Mouse (Mus musculus) midbrain, embryonic 10.5 days (tissue): ENCODE data around the gene Cenpm. TPM values are rescaled to one million over a fixed set of nuclear protein-coding genes. Genes with fewer than 3 reads are reported as not detected.

Experiments
- DNase-seq: peaks from one replicate; pipeline ENCODE4 v3.0.0-alpha.2; 2017; ENCODE audit warnings: low spot score
- H3K27ac ChIP-seq: fragments of 300-500 bp; sonication (generic); replicated peaks from 2 replicates; pipeline ENCODE4 v1.5.1; 2016; ENCODE audit warnings: mild to moderate bottlenecking
- H3K27me3 ChIP-seq: fragments of 300-500 bp; sonication (generic); 2 replicates; pipeline ENCODE4 v1.6.1; 2016; ENCODE audit warnings: low read depth, mild to moderate bottlenecking; ENCODE audit not compliant: poor library complexity, severe bottlenecking
- H3K36me3 ChIP-seq: fragments of 300-500 bp; sonication (generic); 2 replicates; pipeline ENCODE4 v1.6.1; 2016; ENCODE audit warnings: mild to moderate bottlenecking, moderate library complexity
- H3K4me1 ChIP-seq: fragments of 300-500 bp; sonication (generic); 2 replicates; pipeline ENCODE4 v1.6.1; 2016
- H3K4me3 ChIP-seq: fragments of 300-500 bp; sonication (generic); 2 replicates; pipeline ENCODE4 v1.5.1; 2016; ENCODE audit warnings: mild to moderate bottlenecking, moderate library complexity
- H3K9me3 ChIP-seq: fragments of 300-500 bp; sonication (generic); replicated peaks from 2 replicates; pipeline ENCODE4 v1.6.1; 2016; ENCODE audit warnings: mild to moderate bottlenecking
- WGBS: fragments of 180-500 bp; shearing (Covaris S2); methylation state at CpG from one replicate; pipeline ENCODE4 v1.1.7; 2016; 5-methylcytosine and 5-hydroxymethylcytosine counted together
- polyA plus RNA-seq: library from polyadenylated mRNA; unstranded; fragments of >200 nt; fragmentation: Nextera tagmentation; extraction: Ambion mirVana; gene quantifications from 2 replicates; pipeline ENCODE4 v1.2.1, GENCODE M21; 2016

Gene Cenpm
- polyA plus RNA-seq: 94.9 and 102 TPM in 2 replicates

GRCm38 (mm10) chr15:82244115-82244804 lies at the start of gene Cenpm:
TSS of gene Cenpm (minus strand) at chr15:82244748.
- H3K4me1 ChIP-seq: peaks cover 14% of the 10 kb centered on the region
- H3K4me3 ChIP-seq: peak within 1 kb of the TSS; percentile 69
- H3K27me3 ChIP-seq: no peaks in the 10 kb centered on the region; the same call in 1 of the 2 replicates
- H3K36me3 ChIP-seq: peaks cover 10% of the 10 kb centered on the region
- peak; percentile 94 for DNase-seq
- H3K9me3 ChIP-seq: no peaks in the 10 kb centered on the region
- under 1% methylated on average over 65 of the region's 65 CpGs for WGBS
- peak within 1 kb of the TSS; percentile 93 for H3K27ac ChIP-seq

- peaks cover 34% of the 10 kb centered on the region for H3K36me3 ChIP-seq
- 0 out of 2 replicates have a peak overlapping the region, but pooled peaks have one; percentile 46 for H3K27ac ChIP-seq
- DNase-seq: peak; percentile 36
- WGBS: 55% methylated on average over 8 of the region's 8 CpGs
- no peak overlapping the region for H3K4me3 ChIP-seq
- 0 out of 2 replicates have a peak, but pooled peaks cover 5% of the 10 kb centered on the region for H3K9me3 ChIP-seq
- H3K4me1 ChIP-seq: peaks cover 34% of the 10 kb centered on the region
- H3K27me3 ChIP-seq: peaks cover 7% of the 10 kb centered on the region
These were observed 49.5 kb upstream of the Cenpm start for GRCm38 (mm10) chr15:82294059-82294458.

DNA sequence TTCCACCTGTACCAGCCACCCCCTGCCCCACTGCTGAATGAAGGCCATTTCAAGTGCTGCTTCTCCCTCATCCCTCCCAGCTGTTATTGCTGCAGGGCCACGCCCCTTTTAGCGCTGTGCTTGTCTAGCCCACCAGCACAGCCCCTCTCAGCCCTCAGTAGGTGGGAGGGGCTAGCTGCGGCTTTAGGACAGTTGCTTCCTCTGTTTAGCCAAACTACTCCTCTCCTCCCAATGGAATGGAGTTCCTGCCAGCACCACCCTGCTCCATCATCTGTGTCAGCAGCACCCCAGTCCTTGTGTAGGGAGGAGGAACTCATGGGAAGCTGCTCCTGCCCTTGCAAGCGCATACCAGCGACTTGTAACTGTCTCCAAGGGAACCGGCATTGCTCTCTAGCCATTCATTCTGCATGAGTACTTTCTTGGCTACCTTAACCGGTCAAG lies 48.7 kb upstream of the Cenpm start:
- H3K4me3 ChIP-seq: peak overlapping the region; percentile 31
- peaks cover 42% of the 10 kb centered on the region for H3K36me3 ChIP-seq
- no peaks in the 10 kb centered on the region for H3K27me3 ChIP-seq
- 8% methylated on average over 7 of the region's 7 CpGs for WGBS
- H3K9me3 ChIP-seq: no peaks in the 10 kb centered on the region
- peak overlapping the region; percentile 57 for H3K27ac ChIP-seq
- peak; percentile 73 for DNase-seq
- H3K4me1 ChIP-seq: peaks cover 30% of the 10 kb centered on the region

DNA sequence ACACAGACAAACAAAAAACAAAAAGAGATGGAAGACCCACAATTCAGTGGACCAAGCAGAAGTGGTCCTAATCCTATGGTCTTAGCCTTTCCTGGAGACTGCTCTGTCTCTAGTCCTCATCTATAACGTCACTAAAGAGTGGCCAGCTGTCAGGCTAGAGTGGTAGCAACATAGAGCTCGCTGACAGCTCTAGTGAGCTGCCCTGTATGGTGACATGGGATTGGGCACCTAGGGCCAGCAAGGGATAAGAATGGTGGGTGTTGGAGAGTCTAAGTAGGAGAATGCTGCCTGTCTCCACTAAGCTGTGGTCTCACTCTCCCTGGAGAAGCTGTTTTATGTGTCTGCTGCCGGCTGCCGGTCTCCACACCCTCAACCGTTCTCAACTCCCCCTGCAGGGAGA lies 48.3 kb upstream of the Cenpm start:
- WGBS: 34% methylated on average over 5 of the region's 5 CpGs
- H3K27me3 ChIP-seq: no peaks in the 10 kb centered on the region
- H3K4me1 ChIP-seq: peaks cover 30% of the 10 kb centered on the region
- peak overlapping the region; percentile 57 for H3K27ac ChIP-seq
- no peaks in the 10 kb centered on the region for H3K9me3 ChIP-seq
- H3K4me3 ChIP-seq: peak overlapping the region; percentile 31
- peaks cover 46% of the 10 kb centered on the region for H3K36me3 ChIP-seq
- DNase-seq: no peak

- 91% methylated on average over 7 of the region's 7 CpGs for WGBS
- no peak overlapping the region for H3K27ac ChIP-seq
- no peak overlapping the region for H3K4me3 ChIP-seq
- H3K27me3 ChIP-seq: no peaks in the 10 kb centered on the region
- peaks cover 30% of the 10 kb centered on the region for H3K4me1 ChIP-seq
- H3K9me3 ChIP-seq: no peaks in the 10 kb centered on the region
- DNase-seq: no peak
- H3K36me3 ChIP-seq: peaks cover 72% of the 10 kb centered on the region
These were observed 45.7 kb upstream of the Cenpm start for GRCm38 (mm10) chr15:82290252-82290651.

GRCm38 (mm10) chr15:82286157-82286556 lies 41.6 kb upstream of the Cenpm start:
- Histone ChIP-seq H3K4me3 (no peak overlapping the region), H3K36me3 (peaks cover 99% of the 10 kb centered on the region), H3K9me3 (no peaks in the 10 kb centered on the region), H3K27me3 (no peaks in the 10 kb centered on the region), H3K4me1 (no peaks in the 10 kb centered on the region), H3K27ac (no peak overlapping the region)
- DNase-seq: no peak
- WGBS: 73% methylated on average over 12 of the region's 12 CpGs

DNA sequence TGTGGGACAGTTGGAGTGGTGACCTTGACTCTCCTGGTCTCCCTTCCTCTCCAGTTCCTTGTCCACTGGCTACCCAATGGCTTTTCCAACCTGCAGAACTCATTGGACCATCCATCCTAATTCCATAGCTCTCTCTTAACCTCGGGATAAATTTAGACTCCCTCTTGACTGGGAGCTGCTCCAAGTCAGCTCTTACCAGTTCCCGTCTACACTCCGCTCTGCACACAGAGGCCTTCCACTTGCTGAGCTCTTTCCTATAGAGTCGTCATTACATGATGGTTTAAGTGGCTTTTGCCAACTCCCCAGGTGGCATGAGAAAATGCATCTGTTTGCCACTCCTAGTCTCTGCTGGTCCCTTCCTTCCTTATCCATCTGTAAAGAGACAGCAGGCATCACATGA lies 36.1 kb upstream of the Cenpm start:
- H3K27me3 ChIP-seq: no peaks in the 10 kb centered on the region
- H3K9me3 ChIP-seq: no peaks in the 10 kb centered on the region
- no peak overlapping the region for H3K4me3 ChIP-seq
- no peak for DNase-seq
- H3K36me3 ChIP-seq: peaks cover 91% of the 10 kb centered on the region
- peaks cover 26% of the 10 kb centered on the region for H3K4me1 ChIP-seq
- H3K27ac ChIP-seq: no peak overlapping the region
- WGBS: 89% methylated on average over 4 of the region's 4 CpGs

- H3K27ac ChIP-seq: peak overlapping the region; percentile 98
- no peaks in the 10 kb centered on the region for H3K9me3 ChIP-seq
- 96% methylated on average over 5 of the region's 5 CpGs for whole genome bisulfite sequencing
- H3K4me1 ChIP-seq: peaks cover 47% of the 10 kb centered on the region
- H3K4me3 ChIP-seq: peak overlapping the region; percentile 87; the same call in 1 of the 2 replicates
- DNase-seq: no peak
- peaks cover 28% of the 10 kb centered on the region for H3K27me3 ChIP-seq
- H3K36me3 ChIP-seq: peaks cover 61% of the 10 kb centered on the region
These were observed 33.0 kb upstream of the Cenpm start for GRCm38 (mm10) chr15:82277591-82277990.

DNA sequence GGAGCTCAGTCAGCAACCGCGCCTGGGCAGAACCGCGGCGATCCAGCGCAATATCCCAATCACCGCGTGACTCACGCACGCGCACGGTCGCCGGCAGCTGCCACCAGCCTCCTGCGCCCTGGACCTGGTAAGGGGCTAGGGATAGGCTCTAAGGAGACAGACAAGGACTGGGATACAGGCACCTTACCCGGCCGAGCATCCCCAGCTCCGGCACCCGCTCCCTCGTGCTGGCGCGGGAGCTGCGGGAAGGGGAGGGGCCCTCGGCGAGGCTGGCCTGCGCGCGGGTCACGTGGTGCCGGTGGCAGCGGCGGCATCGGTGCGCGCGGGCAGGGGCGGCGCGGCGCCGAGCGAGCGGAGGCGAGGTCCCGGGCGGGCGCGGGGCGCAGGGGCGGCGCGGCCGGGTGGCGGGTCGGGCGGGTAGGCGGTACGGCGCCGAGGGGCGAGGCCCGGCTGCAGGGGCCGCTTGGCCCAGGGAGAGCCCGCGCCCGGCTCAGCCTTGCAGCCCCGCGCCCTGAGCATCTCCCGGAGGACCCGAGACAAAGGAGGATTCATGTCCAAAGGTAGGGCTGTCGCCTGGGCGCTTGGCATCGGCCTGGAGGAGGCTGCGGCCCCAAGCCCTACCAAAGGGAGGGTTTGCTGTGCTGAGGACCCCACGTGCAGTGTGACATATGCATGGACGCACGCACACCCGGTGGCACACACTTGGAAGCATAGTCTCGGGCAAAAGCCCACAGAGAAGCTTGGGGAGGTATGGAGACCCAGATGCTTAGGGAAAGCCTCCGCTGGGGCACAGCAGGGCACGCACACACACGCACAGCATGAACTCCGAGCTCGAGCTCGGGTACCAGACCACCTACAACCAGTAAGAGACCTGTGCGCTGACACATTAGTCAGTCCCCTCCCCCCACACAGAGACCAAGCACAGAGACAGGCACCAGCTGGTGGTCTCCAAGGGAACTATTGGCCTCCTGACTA lies 30.7 kb upstream of the Cenpm start:
- H3K27ac ChIP-seq: peak overlapping the region; percentile 98
- H3K27me3 ChIP-seq: peaks cover 41% of the 10 kb centered on the region
- no peaks in the 10 kb centered on the region for H3K9me3 ChIP-seq
- peaks cover 38% of the 10 kb centered on the region for H3K36me3 ChIP-seq
- under 1% methylated on average over 85 of the region's 86 CpGs for WGBS
- H3K4me3 ChIP-seq: peak overlapping the region; percentile 87
- H3K4me1 ChIP-seq: peaks cover 64% of the 10 kb centered on the region
- peak; percentile 83 for DNase-seq

DNA sequence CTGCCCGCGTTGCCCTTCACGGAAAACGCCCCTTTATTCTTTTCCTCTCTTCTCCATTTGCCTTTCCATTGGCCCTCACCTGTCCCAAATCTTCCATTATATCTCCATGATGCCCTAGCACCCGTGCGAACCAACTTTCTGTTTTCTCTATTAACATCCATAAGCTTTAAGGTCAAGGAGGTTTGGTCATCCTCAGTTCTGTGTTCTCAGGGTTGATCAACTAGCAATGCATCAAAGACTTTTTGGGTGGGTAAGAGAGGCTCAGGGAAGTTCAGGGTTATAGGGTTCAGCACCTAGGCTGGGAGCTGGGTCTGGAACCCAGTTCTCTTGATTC lies 30.0 kb upstream of the Cenpm start, which contains the start of gene Sept3:
TSS of gene Sept3 (plus strand) at position 301 of the 334 bp plus-strand sequence.
- Histone ChIP-seq H3K36me3 (peaks cover 31% of the 10 kb centered on the region), H3K9me3 (no peaks in the 10 kb centered on the region), H3K27me3 (peaks cover 41% of the 10 kb centered on the region), H3K4me3 (peak within 1 kb of the TSS; percentile 87), H3K27ac (peak within 1 kb of the TSS; percentile 98), H3K4me1 (peaks cover 68% of the 10 kb centered on the region)
- WGBS: 30% methylated on average over 6 of the region's 6 CpGs
- DNase-seq: no peak

GRCm38 (mm10) chr15:82272295-82272694 lies 27.7 kb upstream of the Cenpm start:
- 86% methylated on average over 6 of the region's 6 CpGs for WGBS
- no peak for DNase-seq
- H3K4me1 ChIP-seq: peaks cover 80% of the 10 kb centered on the region
- H3K4me3 ChIP-seq: no peak overlapping the region
- peaks cover 9% of the 10 kb centered on the region for H3K36me3 ChIP-seq
- peaks cover 41% of the 10 kb centered on the region for H3K27me3 ChIP-seq
- H3K9me3 ChIP-seq: no peaks in the 10 kb centered on the region
- no peak overlapping the region for H3K27ac ChIP-seq

- peak; percentile 85 for DNase-seq
- peaks cover 69% of the 10 kb centered on the region for H3K4me1 ChIP-seq
- WGBS: 3% methylated on average over 5 of the region's 5 CpGs
- peaks cover 41% of the 10 kb centered on the region for H3K27me3 ChIP-seq
- H3K27ac ChIP-seq: peak overlapping the region; percentile 39; the same call in 1 of the 2 replicates
- no peaks in the 10 kb centered on the region for H3K9me3 ChIP-seq
- H3K36me3 ChIP-seq: no peaks in the 10 kb centered on the region
- H3K4me3 ChIP-seq: no peak overlapping the region
These were observed 26.7 kb upstream of the Cenpm start for GRCm38 (mm10) chr15:82271201-82271600.
